Mouse (Mus musculus): Measurements from ENCODE around the gene Hhat.

- no peak for TF ChIP-seq CTCF (IDR thresholded peaks at IDR 0.05; ENCODE audit: extremely low read depth, insufficient read depth, insufficient read length, insufficient replicate concordance)
- TF ChIP-seq POLR2A (IDR thresholded peaks at IDR 0.05; ENCODE audit: low read depth, low read length), result no peak
These were observed 289.6 kb downstream of the Hhat start for GRCm38 (mm10) chr1:192481446-192481845.

All from spleen, adult 2 months (tissue).